Mouse (Mus musculus): ENCODE results near the gene Sema7a. TPM values are rescaled to one million over a fixed set of nuclear protein-coding genes. Genes with fewer than 3 reads are reported as not detected.

Sema7a gene
- total and polyA plus RNA-seq, 2 experiments: 0.09 to 0.53 TPM

- Histone ChIP-seq H3K27ac (replicated peaks; ENCODE audit: insufficient read depth, low read depth, low read length) (no peak overlapping the region), H3K9ac (ENCODE audit: low read depth, low read length) (no peak overlapping the region), H3K4me3 (ENCODE audit: insufficient read depth, low read depth, low read length) (no peak overlapping the region), H3K36me3 (ENCODE audit: control insufficient read depth, insufficient read depth, low read length) (no peaks in the 10 kb centered on the region), H3K4me1 (ENCODE audit: control insufficient read depth, insufficient read depth, low read length) (no peaks in the 10 kb centered on the region), H3K27me3 (ENCODE audit: control insufficient read depth, insufficient read depth, low read length) (no peaks in the 10 kb centered on the region), H3K79me2 (ENCODE audit: control insufficient read depth, insufficient read depth, low read length) (no peaks in the 10 kb centered on the region)
- no peak for DNase-seq (ENCODE audit: extremely low read depth, low read depth, low spot score)
- WGBS: 77% methylated on average over 9 of the region's 9 CpGs
- no peak for TF ChIP-seq POLR2A (IDR thresholded peaks at IDR 0.05; ENCODE audit: extremely low read depth, insufficient read depth, low read length)
- TF ChIP-seq CTCF (IDR thresholded peaks at IDR 0.05; ENCODE audit: low read depth, low read length): no peak
Measured at GRCm38 (mm10) chr9:57968166-57968771, 28.4 kb downstream of the Sema7a start.

- no peak overlapping the region for H3K9ac ChIP-seq (ENCODE audit: low read depth, low read length)
- H3K79me2 ChIP-seq (ENCODE audit: control insufficient read depth, insufficient read depth, low read length): no peaks in the 10 kb centered on the region
- H3K27me3 ChIP-seq (ENCODE audit: control insufficient read depth, insufficient read depth, low read length): no peaks in the 10 kb centered on the region
- TF ChIP-seq CTCF (IDR thresholded peaks at IDR 0.05; ENCODE audit: low read depth, low read length) (no peak), POLR2A (IDR thresholded peaks at IDR 0.05; ENCODE audit: extremely low read depth, insufficient read depth, low read length) (no peak)
- 87% methylated on average over 8 of the region's 8 CpGs for WGBS
- H3K4me1 ChIP-seq (ENCODE audit: control insufficient read depth, insufficient read depth, low read length): no peaks in the 10 kb centered on the region
- DNase-seq (ENCODE audit: extremely low read depth, low read depth, low spot score): no peak
- no peaks in the 10 kb centered on the region for H3K36me3 ChIP-seq (ENCODE audit: control insufficient read depth, insufficient read depth, low read length)
- no peak overlapping the region for H3K27ac ChIP-seq (replicated peaks; ENCODE audit: insufficient read depth, low read depth, low read length)
- no peak overlapping the region for H3K4me3 ChIP-seq (ENCODE audit: insufficient read depth, low read depth, low read length)
Measured at GRCm38 (mm10) chr9:57968783-57969542, 29.1 kb downstream of the Sema7a start.

GRCm38 (mm10) chr9:57969736-57970495, 30.0 kb downstream of the Sema7a start:
- Histone ChIP-seq H3K36me3 (ENCODE audit: control insufficient read depth, insufficient read depth, low read length) (no peaks in the 10 kb centered on the region), H3K9ac (ENCODE audit: low read depth, low read length) (no peak overlapping the region), H3K27ac (replicated peaks; ENCODE audit: insufficient read depth, low read depth, low read length) (no peak overlapping the region), H3K79me2 (ENCODE audit: control insufficient read depth, insufficient read depth, low read length) (no peaks in the 10 kb centered on the region), H3K4me1 (ENCODE audit: control insufficient read depth, insufficient read depth, low read length) (no peaks in the 10 kb centered on the region), H3K4me3 (ENCODE audit: insufficient read depth, low read depth, low read length) (no peak overlapping the region), H3K27me3 (ENCODE audit: control insufficient read depth, insufficient read depth, low read length) (no peaks in the 10 kb centered on the region)
- TF ChIP-seq POLR2A (IDR thresholded peaks at IDR 0.05; ENCODE audit: extremely low read depth, insufficient read depth, low read length) (no peak), CTCF (IDR thresholded peaks at IDR 0.05; ENCODE audit: low read depth, low read length) (no peak)
- 91% methylated on average over 11 of the region's 11 CpGs for WGBS
- DNase-seq (ENCODE audit: extremely low read depth, low read depth, low spot score): no peak

- no peak overlapping the region for H3K9ac ChIP-seq (ENCODE audit: low read depth, low read length)
- H3K36me3 ChIP-seq (ENCODE audit: control insufficient read depth, insufficient read depth, low read length): no peaks in the 10 kb centered on the region
- H3K79me2 ChIP-seq (ENCODE audit: control insufficient read depth, insufficient read depth, low read length): no peaks in the 10 kb centered on the region
- no peak overlapping the region for H3K4me3 ChIP-seq (ENCODE audit: insufficient read depth, low read depth, low read length)
- no peak overlapping the region for H3K27ac ChIP-seq (replicated peaks; ENCODE audit: insufficient read depth, low read depth, low read length)
- WGBS: 95% methylated on average over 5 of the region's 5 CpGs
- TF ChIP-seq CTCF (IDR thresholded peaks at IDR 0.05; ENCODE audit: low read depth, low read length) (no peak), POLR2A (IDR thresholded peaks at IDR 0.05; ENCODE audit: extremely low read depth, insufficient read depth, low read length) (no peak)
- DNase-seq (ENCODE audit: extremely low read depth, low read depth, low spot score): no peak
- H3K4me1 ChIP-seq (ENCODE audit: control insufficient read depth, insufficient read depth, low read length): no peaks in the 10 kb centered on the region
- H3K27me3 ChIP-seq (ENCODE audit: control insufficient read depth, insufficient read depth, low read length): no peaks in the 10 kb centered on the region
Measured at GRCm38 (mm10) chr9:57971413-57971812, 31.5 kb downstream of the Sema7a start.

- Histone ChIP-seq H3K4me1 (ENCODE audit: control insufficient read depth, insufficient read depth, low read length) (no peaks in the 10 kb centered on the region), H3K27me3 (ENCODE audit: control insufficient read depth, insufficient read depth, low read length) (no peaks in the 10 kb centered on the region), H3K36me3 (ENCODE audit: control insufficient read depth, insufficient read depth, low read length) (no peaks in the 10 kb centered on the region), H3K9ac (ENCODE audit: low read depth, low read length) (no peak overlapping the region), H3K79me2 (ENCODE audit: control insufficient read depth, insufficient read depth, low read length) (no peaks in the 10 kb centered on the region), H3K4me3 (ENCODE audit: insufficient read depth, low read depth, low read length) (no peak overlapping the region), H3K27ac (replicated peaks; ENCODE audit: insufficient read depth, low read depth, low read length) (no peak overlapping the region)
- 70% methylated on average over 9 of the region's 9 CpGs for WGBS
- TF ChIP-seq CTCF (IDR thresholded peaks at IDR 0.05; ENCODE audit: low read depth, low read length): no peak
- no peak for TF ChIP-seq POLR2A (IDR thresholded peaks at IDR 0.05; ENCODE audit: extremely low read depth, insufficient read depth, low read length)
- no peak for DNase-seq (ENCODE audit: extremely low read depth, low read depth, low spot score)
Measured at GRCm38 (mm10) chr9:57972141-57972591, 32.3 kb downstream of the Sema7a start.

All from liver, adult 2 months (tissue).